Mouse (Mus musculus): ENCODE measurements at regions not wholly inside any gene's neighbourhood (a gene's known extent, or its start where the extent isn't known, plus 50 kb on each side); places are given as distances from the start of the nearest gene placed in this dataset.

GRCm38 (mm10) chr14:58273693-58274419 is 203.5 kb downstream of the Fgf9 start:
- DNase-seq (ENCODE audit: extremely low spot score, low read depth, low spot score), result no peak

DNA sequence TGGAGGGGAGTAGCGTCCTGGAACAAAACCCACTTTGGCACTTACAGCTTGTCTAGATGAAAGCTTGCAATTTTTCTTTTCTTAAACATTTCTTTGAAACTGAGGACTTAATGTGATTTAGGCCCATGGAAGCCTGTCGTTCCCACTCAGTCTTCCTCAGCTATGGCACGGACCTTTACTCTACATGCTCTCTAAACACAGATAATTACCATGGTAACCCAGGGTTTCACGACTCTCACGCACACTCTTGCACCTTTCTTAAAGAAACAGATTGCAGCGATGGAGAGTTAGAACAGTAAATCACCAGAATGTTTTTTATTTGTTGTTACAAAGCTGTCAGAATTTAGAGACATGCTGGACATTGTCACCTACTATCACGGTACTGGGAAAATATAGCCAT is 195.0 kb downstream of the Fgf9 start:
- DNase-seq (ENCODE audit: extremely low spot score, low read depth, low spot score), result no peak

DNA sequence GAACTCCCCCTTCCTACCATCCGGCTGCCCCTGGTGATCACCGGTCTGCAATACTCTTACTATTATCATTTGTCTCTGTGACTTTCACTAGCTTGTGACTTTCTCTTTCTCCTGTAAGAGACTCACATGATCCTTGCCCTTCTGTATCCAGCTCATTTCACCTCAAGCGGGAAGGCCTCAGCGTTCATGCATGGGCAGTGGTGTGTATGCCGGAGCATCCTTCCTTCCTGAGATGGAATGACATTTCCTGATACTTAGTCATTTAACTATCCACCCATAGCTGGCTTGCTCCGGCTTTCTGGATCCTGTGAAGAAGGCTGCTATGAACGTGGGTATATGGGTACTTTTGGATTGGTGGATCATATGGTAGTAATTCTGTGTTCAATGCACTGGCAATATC is 194.1 kb downstream of the Fgf9 start:
- DNase-seq (ENCODE audit: extremely low spot score, low read depth, low spot score), result no peak

DNA sequence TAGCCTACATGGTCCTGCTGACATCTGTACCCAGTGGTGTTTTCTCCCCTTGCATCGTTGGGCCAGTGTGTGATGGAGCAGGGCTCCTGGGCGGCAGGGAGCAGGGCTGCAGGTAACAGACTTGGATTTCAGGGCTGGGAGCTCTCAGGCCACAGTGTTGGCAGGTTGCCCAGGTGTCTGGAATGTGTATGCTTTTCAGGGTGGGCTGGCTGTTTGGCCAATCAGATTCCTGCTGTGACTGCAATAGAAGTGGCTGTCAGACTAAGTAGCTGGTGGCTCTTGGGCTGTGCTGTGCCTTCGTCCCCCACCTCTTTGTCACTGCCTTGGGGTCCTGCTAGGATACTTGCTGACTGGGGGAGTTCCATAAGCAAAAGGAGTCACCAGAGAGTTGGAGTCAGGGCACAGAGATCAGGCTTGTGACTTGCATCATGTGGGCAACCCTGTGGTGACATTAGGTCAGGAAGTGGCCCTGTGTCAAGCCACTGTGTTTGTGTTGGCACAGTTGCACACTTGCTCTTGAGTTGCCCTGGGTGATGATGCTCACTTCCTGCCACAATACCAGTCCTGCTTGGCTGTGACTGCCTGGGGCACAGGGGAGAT is 183.1 kb downstream of the Fgf9 start:
- DNase-seq (ENCODE audit: extremely low spot score, low read depth, low spot score), result no peak

- DNase-seq (ENCODE audit: extremely low spot score, low read depth, low spot score), result no peak
These were observed 155.5 kb downstream of the Fgf9 start for GRCm38 (mm10) chr14:58225869-58226268.

GRCm38 (mm10) chr14:58224419-58224818 is 154.1 kb downstream of the Fgf9 start:
- no peak for DNase-seq (ENCODE audit: extremely low spot score, low read depth, low spot score)

DNA sequence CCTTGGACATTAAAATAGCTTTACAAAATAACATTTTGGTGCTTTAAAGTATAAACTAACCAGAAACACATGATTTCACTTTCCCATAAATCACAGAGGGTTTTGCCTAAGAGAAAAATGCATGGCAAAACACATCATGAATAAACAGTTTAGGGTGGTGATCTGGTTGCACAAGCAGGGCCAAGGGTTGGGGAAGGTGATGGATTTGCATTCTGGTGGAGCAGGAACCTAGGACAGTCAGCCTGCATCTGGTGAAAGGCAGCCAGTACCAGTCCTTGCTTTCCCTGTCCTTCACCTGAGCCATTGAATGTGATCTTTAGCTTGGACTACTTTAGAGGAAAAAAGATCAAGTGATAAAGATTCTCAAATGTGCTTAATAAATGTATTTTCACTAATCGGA is 138.1 kb downstream of the Fgf9 start:
- no peak for DNase-seq (ENCODE audit: extremely low spot score, low read depth, low spot score)

GRCm38 (mm10) chr14:58202607-58203295 is 132.4 kb downstream of the Fgf9 start:
- DNase-seq (ENCODE audit: extremely low spot score, low read depth, low spot score), result no peak

- no peak for DNase-seq (ENCODE audit: extremely low spot score, low read depth, low spot score)
These were observed 119.6 kb downstream of the Fgf9 start for GRCm38 (mm10) chr14:58189948-58190347.

GRCm38 (mm10) chr14:58182869-58183268 is 112.5 kb downstream of the Fgf9 start:
- DNase-seq (ENCODE audit: extremely low spot score, low read depth, low spot score), result no peak

DNA sequence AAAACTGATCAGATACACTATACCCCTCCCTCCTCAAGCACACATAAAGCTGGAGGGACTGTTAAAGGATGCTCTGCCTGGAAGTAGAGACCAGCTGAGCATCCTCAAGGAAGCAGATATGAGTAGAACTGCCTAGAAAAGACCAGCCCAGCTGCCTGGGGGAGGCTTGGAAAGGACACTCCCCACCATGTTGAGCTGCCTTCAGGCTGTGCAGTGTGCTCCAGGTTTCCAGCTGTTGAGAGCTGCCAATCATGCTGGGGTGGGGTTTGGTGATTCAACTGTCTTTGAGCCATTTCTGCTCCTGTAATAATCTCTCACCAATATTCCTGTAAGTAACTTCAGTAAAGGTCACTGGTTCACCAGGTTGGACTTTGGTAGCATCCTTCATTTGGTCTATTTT is 110.4 kb downstream of the Fgf9 start:
- no peak for DNase-seq (ENCODE audit: extremely low spot score, low read depth, low spot score)

DNA sequence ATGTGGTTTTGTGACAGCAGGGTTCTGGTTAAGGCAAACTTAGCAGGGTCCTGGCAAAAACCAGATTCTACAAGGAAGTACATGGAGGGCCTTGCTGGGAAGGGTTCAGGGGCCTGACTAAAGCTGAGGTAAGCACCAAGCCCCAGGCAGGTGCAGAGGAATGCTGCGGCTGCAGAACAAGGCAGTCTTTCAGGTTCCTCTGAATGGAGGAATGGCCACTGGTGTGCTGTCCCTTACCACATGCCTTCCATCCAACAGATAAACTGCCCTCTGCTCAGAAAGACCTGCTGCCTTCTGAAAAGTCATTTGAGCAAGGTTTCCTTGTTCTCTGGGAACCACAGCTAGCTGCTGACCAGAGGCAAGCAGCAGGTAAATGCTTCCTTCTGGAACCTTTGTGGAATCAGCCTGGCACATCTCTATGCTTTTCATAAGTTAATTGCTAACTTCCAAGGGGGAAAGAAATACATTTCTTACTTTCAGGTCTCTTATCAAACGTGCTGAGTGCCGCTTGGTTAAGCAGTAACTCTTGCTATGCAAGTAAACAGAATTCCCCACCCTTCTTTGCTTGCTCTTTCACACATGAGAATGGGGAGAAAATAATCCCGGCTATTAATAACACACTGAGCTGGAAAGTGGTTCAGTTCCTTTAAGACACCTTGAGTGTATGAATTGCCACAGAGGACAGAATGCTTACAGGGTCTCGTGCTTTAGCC is 105.5 kb downstream of the Fgf9 start:
- no peak for DNase-seq (ENCODE audit: extremely low spot score, low read depth, low spot score)

DNA sequence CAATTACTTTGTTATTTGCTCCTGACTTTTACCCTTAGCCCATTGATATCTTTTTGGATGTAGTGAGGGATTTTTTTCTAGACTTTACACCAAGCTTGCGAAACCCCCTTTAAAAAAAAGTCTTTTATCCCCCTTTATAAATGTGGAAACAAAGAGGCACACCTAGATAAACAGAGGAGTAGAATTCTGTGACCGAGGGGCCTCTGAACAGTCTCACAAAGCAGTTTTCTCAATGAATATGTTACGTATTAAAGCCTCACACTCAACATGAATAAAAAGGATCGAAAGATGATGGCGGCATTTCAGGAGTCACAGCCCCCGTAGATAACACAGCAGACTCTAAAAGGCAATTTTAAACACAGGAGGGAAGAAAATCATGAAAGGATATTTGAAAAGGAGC is 104.2 kb downstream of the Fgf9 start:
- DNase-seq (ENCODE audit: extremely low spot score, low read depth, low spot score), result no peak

- no peak for DNase-seq (ENCODE audit: extremely low spot score, low read depth, low spot score)
These were observed 98.6 kb downstream of the Fgf9 start for GRCm38 (mm10) chr14:58168920-58169319.

Data from hindlimb bud, embryonic 11.5 days (tissue).